Mouse (Mus musculus) G1E (cell line): ENCODE measurements at regions not wholly inside any gene's neighbourhood (a gene's known extent, or its start where the extent isn't known, plus 50 kb on each side); places are given as distances from the start of the nearest gene placed in this dataset.

Experiments used
- CTCF ChIP-seq: IDR thresholded peaks from 2 replicates; pipeline ENCODE4 v1.5.1; 2012; ENCODE audit warnings: low read depth, low read length, inconsistent platforms, mixed read lengths
- GATA1 ChIP-seq: IDR thresholded peaks from 2 replicates; pipeline ENCODE4 v1.6.1; 2012; ENCODE audit warnings: borderline replicate concordance, low read length, inconsistent platforms, mixed read lengths
- GATA2 ChIP-seq: IDR thresholded peaks from 2 replicates; pipeline ENCODE4 v1.6.1; 2012; ENCODE audit warnings: low read depth, low read length, inconsistent platforms, borderline replicate concordance
- POLR2AphosphoS5 ChIP-seq: IDR thresholded peaks from 2 replicates; pipeline ENCODE4 v1.6.1; 2012; ENCODE audit warnings: low read depth, low read length, inconsistent platforms; ENCODE audit not compliant: insufficient replicate concordance
- TAL1 ChIP-seq: conservative IDR thresholded peaks from 2 replicates; pipeline ENCODE4 v1.6.1; 2012; ENCODE audit warnings: low read depth, low read length, inconsistent platforms, mixed read lengths

GRCm38 (mm10) chr1:143929567-143930165 lies 74.3 kb downstream of the Rgs2 start:
- TF ChIP-seq CTCF (no peak), POLR2AphosphoS5 (no peak), TAL1 (no peak), GATA1 (no peak), GATA2 (no peak)
